Mouse (Mus musculus) heart, postnatal 0 days (tissue): ENCODE measurements around the gene Bex6. TPM values are rescaled to one million over a fixed set of nuclear protein-coding genes. Genes with fewer than 3 reads are reported as not detected.

Source experiments
- ATAC-seq: fragments of 200-750 bp; cut with Nextera tagmentation; 2 replicates; pipeline ENCODE4 v1.8.0; 2017; ENCODE audit warnings: low read depth, moderate number of reproducible peaks, moderate library complexity; ENCODE audit not compliant: insufficient read depth
- DNase-seq: peaks from one replicate; pipeline ENCODE4 v3.0.0-alpha.2; 2016; ENCODE audit warnings: low spot score
- H3K27ac ChIP-seq: fragments of 300-500 bp; sonication (generic); 2 replicates; pipeline ENCODE4 v1.5.1; 2014; ENCODE audit warnings: low read depth, mild to moderate bottlenecking
- H3K27me3 ChIP-seq: fragments of 300-500 bp; sonication (generic); 2 replicates; pipeline ENCODE4 v1.6.1; 2014; ENCODE audit warnings: low read length, mixed read lengths; ENCODE audit not compliant: control insufficient read depth, insufficient read depth
- H3K36me3 ChIP-seq: fragments of 300-500 bp; sonication (generic); replicated peaks from 2 replicates; pipeline ENCODE4 v1.6.1; 2014; ENCODE audit warnings: low read length, mixed read lengths; ENCODE audit not compliant: control insufficient read depth, insufficient read depth
- H3K4me1 ChIP-seq: fragments of 300-500 bp; sonication (generic); 2 replicates; pipeline ENCODE4 v1.6.1; 2014; ENCODE audit warnings: antibody characterized with exemption; ENCODE audit not compliant: control insufficient read depth, insufficient read depth
- H3K4me2 ChIP-seq: fragments of 300-500 bp; sonication (generic); 2 replicates; pipeline ENCODE4 v1.6.1; 2014; ENCODE audit warnings: low read depth, mild to moderate bottlenecking, low read length, moderate library complexity
- H3K4me3 ChIP-seq: fragments of 300-500 bp; sonication (generic); 2 replicates; pipeline ENCODE4 v1.5.1; 2014; ENCODE audit warnings: low read depth, low read length
- H3K9ac ChIP-seq: fragments of 300-500 bp; sonication (generic); replicated peaks from 2 replicates; pipeline ENCODE4 v1.6.1; 2014; ENCODE audit warnings: low read depth, low read length, mixed read lengths
- H3K9me3 ChIP-seq: fragments of 300-500 bp; sonication (generic); replicated peaks from 2 replicates; pipeline ENCODE4 v1.6.1; 2016; ENCODE audit warnings: low read length; ENCODE audit not compliant: control insufficient read depth
- CTCF ChIP-seq: IDR thresholded peaks from 2 replicates; pipeline ENCODE4 v1.5.1; 2016; ENCODE audit warnings: antibody characterized with exemption, control low read depth, low read depth
- EP300 ChIP-seq: IDR thresholded peaks from 2 replicates; pipeline ENCODE4 v1.6.1; 2016; ENCODE audit warnings: antibody characterized with exemption, low read depth
- WGBS: fragments of 180-500 bp; shearing (Covaris S2); extraction: QIAGEN DNeasy Blood & Tissue Kit; methylation state at CpG from one replicate; pipeline ENCODE4 v1.1.7; 2014; 5-methylcytosine and 5-hydroxymethylcytosine counted together
- polyA plus RNA-seq: library from polyadenylated mRNA; unstranded; fragments of >200 nt; fragmentation: Nextera tagmentation; extraction: Ambion mirVana; gene quantifications from 2 replicates; pipeline ENCODE4 v1.2.1, GENCODE M21; 2015
- total RNA-seq: library from RNA; depleted of rRNA; stranded (reverse); fragments of >200 nt; gene quantifications from 2 replicates; pipeline ENCODE4 v1.2.3, GENCODE M21; 2014; ENCODE audit warnings: low replicate concordance; rRNA removed

Bex6 gene
- total RNA-seq (not detected in 2 replicates), polyA plus RNA-seq (not detected in 2 replicates)

DNA sequence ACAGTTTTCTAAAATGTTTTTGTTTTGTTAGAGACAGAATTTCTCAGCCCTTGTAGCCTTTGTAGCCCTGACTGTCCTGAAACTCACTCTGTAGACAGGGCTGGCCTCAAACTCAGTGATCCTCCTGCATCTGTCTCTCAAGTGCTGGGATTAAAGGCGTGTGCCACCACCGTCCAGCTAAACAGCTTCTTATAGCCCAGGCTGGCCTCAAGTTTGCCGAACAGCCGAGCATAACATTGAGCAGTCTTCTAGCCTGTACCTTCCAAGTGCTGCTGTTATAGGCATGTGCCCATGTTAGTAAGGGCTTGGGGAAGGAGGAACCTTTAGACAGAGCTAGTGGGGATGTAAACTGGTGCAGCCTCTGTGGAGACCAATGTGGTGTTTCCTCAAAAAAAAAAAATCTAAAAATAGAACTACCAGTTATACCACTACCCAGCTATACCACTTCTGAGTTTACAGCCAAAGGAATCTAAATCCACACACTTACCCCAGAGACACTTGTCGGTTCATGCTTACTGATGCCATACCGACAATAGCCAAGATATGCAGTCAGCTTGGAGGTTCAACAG, at the start of gene Bex6:
Bex6 (plus strand) TSS at position 491 of the 569 bp plus-strand sequence.
- Histone ChIP-seq H3K27ac (no peak within 1 kb of the TSS), H3K9me3 (no peaks in the 10 kb centered on the region), H3K36me3 (no peaks in the 10 kb centered on the region), H3K9ac (no peak within 1 kb of the TSS), H3K27me3 (no peaks in the 10 kb centered on the region), H3K4me2 (no peak within 1 kb of the TSS), H3K4me3 (no peak within 1 kb of the TSS), H3K4me1 (no peaks in the 10 kb centered on the region)
- DNase-seq, result no peak
- ATAC-seq, result no peak
- TF ChIP-seq EP300 (no peak), CTCF (no peak)
- 77% methylated on average over 6 of the region's 6 CpGs for WGBS

DNA sequence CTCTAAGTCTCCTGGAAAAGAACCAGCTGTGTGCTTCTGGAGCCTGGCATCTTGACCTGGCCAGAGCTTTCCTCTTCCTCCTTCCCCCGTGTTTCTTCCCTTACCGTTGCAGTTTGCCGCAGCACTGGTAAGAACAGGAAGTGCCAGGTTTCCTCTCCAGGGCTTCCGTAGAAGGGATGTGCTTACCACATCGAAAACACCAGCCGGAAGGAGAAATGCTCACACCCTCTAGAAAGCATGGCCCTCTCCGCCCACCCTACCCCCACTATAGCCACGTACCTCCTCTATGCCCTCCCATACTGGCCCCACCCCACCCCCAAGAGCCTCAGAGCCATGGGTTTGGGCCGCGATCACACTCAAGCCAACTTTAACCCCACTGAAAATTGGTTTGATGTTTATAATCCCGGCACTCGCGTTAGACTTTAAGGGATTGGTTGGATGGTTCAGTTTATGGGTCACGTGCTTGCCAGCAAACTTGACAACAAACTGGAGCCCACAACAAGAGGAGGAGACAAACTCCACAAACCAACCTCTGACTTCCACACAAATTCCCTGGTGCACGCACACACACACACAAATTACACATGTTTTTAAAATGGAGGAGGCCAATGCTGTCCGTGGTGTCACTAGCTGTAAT, 49.3 kb upstream of the Bex6 start:
- H3K9ac ChIP-seq, result no peak overlapping the region; the same call in 1 of the 2 replicates
- peak overlapping the region; percentile 80 for H3K27ac ChIP-seq
- 52% methylated on average over 16 of the region's 16 CpGs for WGBS
- H3K4me2 ChIP-seq, result peak overlapping the region; percentile 60
- ATAC-seq, result peak; percentile 86
- peak; percentile 69 for DNase-seq
- no peaks in the 10 kb centered on the region for H3K36me3 ChIP-seq
- no peaks in the 10 kb centered on the region for H3K9me3 ChIP-seq
- TF ChIP-seq CTCF, result no peak
- TF ChIP-seq EP300, result peak; percentile 62; the same call in 1 of the 2 replicates
- H3K4me3 ChIP-seq, result peak overlapping the region; percentile 37
- no peaks in the 10 kb centered on the region for H3K27me3 ChIP-seq
- H3K4me1 ChIP-seq, result 0 out of 2 replicates have a peak, but pooled peaks cover 10% of the 10 kb centered on the region

DNA sequence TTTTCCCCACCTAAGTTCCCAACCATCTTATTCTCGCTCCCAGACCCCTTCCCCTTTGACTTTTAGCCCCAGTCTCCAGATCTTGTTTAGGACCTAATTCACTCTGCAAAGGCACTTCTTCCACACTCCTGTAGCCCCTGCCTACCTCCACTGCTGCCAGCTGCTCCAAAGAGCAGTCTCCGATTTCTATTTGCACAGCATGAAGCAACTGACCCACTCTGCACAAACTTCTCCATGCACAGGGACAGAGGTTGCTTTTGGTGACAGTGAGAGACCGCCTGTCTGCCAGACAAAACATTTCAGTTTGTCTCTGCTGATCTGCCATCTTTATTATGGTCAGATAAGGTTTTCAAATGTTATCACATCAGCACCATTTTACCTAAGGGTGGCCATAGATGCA, 46.5 kb upstream of the Bex6 start:
- Histone ChIP-seq H3K36me3 (no peaks in the 10 kb centered on the region), H3K27ac (no peak overlapping the region), H3K4me2 (no peak overlapping the region), H3K9me3 (no peaks in the 10 kb centered on the region), H3K9ac (no peak overlapping the region), H3K4me3 (no peak overlapping the region), H3K27me3 (no peaks in the 10 kb centered on the region), H3K4me1 (0 out of 2 replicates have a peak, but pooled peaks cover 10% of the 10 kb centered on the region)
- ATAC-seq, result no peak
- DNase-seq, result no peak
- TF ChIP-seq CTCF (no peak), EP300 (no peak)
- WGBS, result 86% methylated on average over 3 of the region's 3 CpGs

DNA sequence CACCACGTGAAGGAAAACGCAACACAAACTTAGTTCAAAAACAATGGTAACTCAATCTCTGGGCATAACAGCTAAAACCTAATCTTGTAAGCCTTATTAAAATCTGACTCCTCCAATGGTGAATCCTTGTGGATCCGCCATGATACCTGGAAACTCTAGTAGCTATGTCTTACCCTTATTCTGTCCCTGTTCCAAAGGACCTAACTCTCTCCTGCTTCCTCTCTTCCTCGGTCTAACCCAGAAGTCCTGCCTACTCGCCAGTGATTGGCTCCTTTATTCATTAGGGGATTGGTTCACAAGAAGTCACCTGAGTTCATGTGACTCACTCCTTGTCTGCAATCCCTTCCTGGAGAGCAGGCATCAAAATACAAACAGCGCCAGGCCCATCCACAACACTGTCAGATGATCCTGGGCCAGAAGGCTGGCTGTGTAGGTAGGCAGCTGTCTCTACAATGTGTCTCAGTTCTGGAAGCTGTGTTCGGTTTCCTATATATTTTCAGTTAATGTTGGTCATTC, 43.7 kb upstream of the Bex6 start:
- Histone ChIP-seq H3K9me3 (no peaks in the 10 kb centered on the region), H3K27ac (no peak overlapping the region), H3K4me2 (no peak overlapping the region), H3K4me3 (no peak overlapping the region), H3K36me3 (no peaks in the 10 kb centered on the region), H3K9ac (no peak overlapping the region), H3K4me1 (no peaks in the 10 kb centered on the region), H3K27me3 (no peaks in the 10 kb centered on the region)
- 73% methylated on average over 7 of the region's 7 CpGs for WGBS
- ATAC-seq (no peak), DNase-seq (no peak)
- TF ChIP-seq EP300 (no peak), CTCF (no peak)

GRCm38 (mm10) chr16:32138954-32139353, 40.7 kb upstream of the Bex6 start:
- no peak overlapping the region for H3K4me3 ChIP-seq
- 89% methylated on average over 1 of the region's 1 CpGs for WGBS
- no peak overlapping the region for H3K4me2 ChIP-seq
- DNase-seq (no peak), ATAC-seq (no peak)
- no peak for TF ChIP-seq EP300
- no peak for TF ChIP-seq CTCF
- H3K27me3 ChIP-seq, result no peaks in the 10 kb centered on the region
- no peaks in the 10 kb centered on the region for H3K4me1 ChIP-seq
- no peak overlapping the region for H3K27ac ChIP-seq
- 0 out of 2 replicates have a peak, but pooled peaks cover 4% of the 10 kb centered on the region for H3K9me3 ChIP-seq
- H3K36me3 ChIP-seq, result peaks cover 9% of the 10 kb centered on the region
- no peak overlapping the region for H3K9ac ChIP-seq
